Mouse (Mus musculus) small intestine, adult 2 months (tissue): ENCODE measurements around the gene Cd164l2.

Source experiments
- CTCF ChIP-seq: fragments of 200-500 bp; IDR thresholded peaks from 2 replicates; pipeline ENCODE4 v1.5.1; 2012; ENCODE audit warnings: low read depth, mild to moderate bottlenecking, control low read depth, inconsistent platforms, low read length, moderate library complexity, mixed read lengths; ENCODE audit not compliant: insufficient replicate concordance, insufficient read length; ENCODE audit errors: extremely low read depth
- POLR2A ChIP-seq: fragments of 200-500 bp; IDR thresholded peaks from 2 replicates; pipeline ENCODE4 v1.6.1; 2012; ENCODE audit warnings: low read depth, mild to moderate bottlenecking, control low read depth, inconsistent platforms, low read length, moderate library complexity

DNA sequence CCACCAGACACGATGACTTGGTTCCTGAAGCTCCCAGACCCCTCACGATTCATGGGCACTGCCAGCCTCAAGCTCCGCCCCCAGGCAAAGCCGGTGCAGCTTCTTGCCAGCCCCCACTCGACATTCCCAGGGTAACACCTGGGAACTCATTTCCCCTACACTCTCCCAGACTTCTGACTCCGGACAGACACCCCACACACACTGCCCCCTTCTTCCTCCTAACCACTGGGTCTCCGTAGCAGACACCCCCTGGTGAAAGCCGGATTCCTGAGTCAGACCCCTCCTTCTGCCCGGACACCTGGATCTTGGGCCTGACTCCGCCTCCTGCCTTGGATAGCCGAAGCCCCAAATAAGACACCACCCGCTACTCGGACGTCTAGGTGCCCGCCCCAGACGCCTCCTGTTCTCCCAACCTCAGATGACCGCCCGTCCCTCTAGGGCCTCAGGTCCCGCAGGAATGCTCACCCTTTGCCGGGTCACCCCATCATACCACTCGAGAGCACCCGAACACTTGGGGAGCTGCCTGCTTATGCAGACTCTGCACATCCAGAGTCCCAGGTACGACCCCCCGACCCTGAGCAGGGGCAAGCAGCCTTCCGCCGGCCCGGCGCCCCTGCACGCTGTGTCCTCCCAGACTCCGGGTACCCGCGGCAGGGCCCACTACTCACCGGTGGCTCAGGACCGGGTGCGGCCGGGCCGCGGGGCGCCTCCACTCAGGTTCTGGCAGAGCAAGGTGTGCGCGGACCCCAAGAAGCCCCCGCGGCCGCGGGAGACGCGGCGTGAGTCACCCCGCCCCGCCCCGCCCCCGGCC is at the start of gene Cd164l2, which contains the start of gene Gpr3:
- no peak for TF ChIP-seq POLR2A
- TF ChIP-seq CTCF: no peak
